Mouse (Mus musculus): ENCODE results near the gene Gm5868.

DNA sequence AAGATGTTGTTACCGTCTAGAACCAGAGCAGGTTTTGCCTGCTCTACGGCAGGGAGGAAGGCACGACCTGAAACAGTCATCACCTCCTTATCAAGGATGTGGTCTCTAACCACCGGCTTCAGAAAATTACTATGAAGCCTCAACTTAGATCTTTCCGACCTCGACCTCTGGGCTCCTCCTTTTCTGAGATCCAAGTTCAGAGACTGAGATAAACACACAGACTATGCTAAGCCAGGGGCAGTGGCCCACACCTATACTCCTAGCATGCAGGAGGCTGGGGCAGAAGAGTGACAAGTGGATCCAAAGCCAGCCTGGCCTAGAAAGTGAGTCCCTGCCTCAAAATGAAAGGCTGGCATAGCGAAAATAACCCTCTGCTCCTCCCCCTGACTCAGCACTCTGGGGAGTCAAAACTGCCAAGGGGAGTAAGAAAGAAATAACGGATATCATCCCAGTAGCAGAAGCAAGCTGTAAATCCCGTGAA lies 47.5 kb upstream of the Gm5868 start:
- TF ChIP-seq CTCF (conservative IDR thresholded peaks at IDR 0.05; ENCODE audit: low read length) (no peak), POU5F1 (IDR thresholded peaks at IDR 0.05; ENCODE audit: borderline replicate concordance, low read length) (no peak)

Data from E14TG2a.4 (cell line).